Mouse (Mus musculus) ES-E14 (cell line): ENCODE results near the gene Plcg2.

Source experiments
- HCFC1 ChIP-seq: IDR thresholded peaks from 2 replicates; pipeline ENCODE4 v1.6.1; 2012; ENCODE audit warnings: low read length, inconsistent platforms, borderline replicate concordance; ENCODE audit not compliant: insufficient read depth
- ZC3H11A ChIP-seq: IDR thresholded peaks from 2 replicates; pipeline ENCODE4 v1.6.1; 2012; ENCODE audit warnings: low read depth, mild to moderate bottlenecking, inconsistent platforms, low read length, borderline replicate concordance

DNA sequence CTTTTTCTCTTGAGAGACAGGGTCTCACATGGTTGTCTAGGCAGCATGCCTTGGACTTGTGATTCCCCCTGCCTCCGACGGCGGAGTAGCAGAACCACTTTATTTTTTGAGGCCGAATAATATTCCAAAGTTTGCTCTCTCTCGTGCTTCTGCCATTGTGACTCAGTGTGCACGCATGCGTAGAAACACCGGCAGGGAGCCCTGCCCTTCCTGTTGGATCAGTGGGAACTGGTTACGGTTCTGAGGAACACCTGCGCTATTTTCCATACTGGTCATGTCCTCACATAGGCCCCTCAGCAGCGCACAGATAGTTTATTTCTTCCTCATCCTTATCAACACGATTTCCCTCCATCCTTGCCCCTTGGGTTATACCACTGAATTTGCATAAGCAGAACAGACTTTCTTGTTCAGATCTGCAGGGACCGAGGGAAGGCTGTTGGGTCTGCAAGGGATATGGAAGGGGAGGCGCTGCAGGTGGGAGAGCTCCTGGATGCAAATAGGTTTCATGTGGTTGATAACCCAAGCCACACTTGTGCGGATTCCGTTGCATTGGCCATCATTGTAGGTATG, 64.4 kb downstream of the Plcg2 start:
- TF ChIP-seq ZC3H11A (no peak), HCFC1 (no peak)
